Mouse (Mus musculus): ENCODE measurements around the gene Rpgr. TPM values are rescaled to one million over a fixed set of nuclear protein-coding genes. Genes with fewer than 3 reads are reported as not detected.

Gene Rpgr
- 31.7 and 32.9 TPM in 2 replicates for polyA plus RNA-seq (2014; fragmentation: Nextera tagmentation; extraction: Ambion mirVana)

GRCm38 (mm10) chrX:10216410-10216949 lies at the start of gene Rpgr:
TSS of gene Rpgr (minus strand) at chrX:10216920.
- WGBS: 17% methylated on average over 44 of the region's 47 CpGs
- H3K4me1 ChIP-seq (replicated peaks; ENCODE audit: control insufficient read depth, insufficient read depth, low read length): peaks cover 5% of the 10 kb centered on the region; the same call in 1 of the 2 replicates
- H3K9me3 ChIP-seq (ENCODE audit: control insufficient read depth, low read length): no peaks in the 10 kb centered on the region
- H3K4me3 ChIP-seq (replicated peaks; ENCODE audit: low read length): peak within 1 kb of the TSS; percentile 56
- 0 out of 2 replicates have a peak, but pooled peaks cover 3% of the 10 kb centered on the region for H3K36me3 ChIP-seq (replicated peaks; ENCODE audit: control insufficient read depth, insufficient read depth)
- peak within 1 kb of the TSS; percentile 90 for H3K27ac ChIP-seq
- peak within 1 kb of the TSS; percentile 60 for H3K4me2 ChIP-seq (replicated peaks)
- ATAC-seq (ENCODE audit: low FRiP score) (peak; percentile 99), DNase-seq (ENCODE audit: low spot score) (peak; percentile 89)
- H3K9ac ChIP-seq: peak within 1 kb of the TSS; percentile 68
- H3K27me3 ChIP-seq (ENCODE audit: control insufficient read depth, insufficient read depth, low read length): no peaks in the 10 kb centered on the region

DNA sequence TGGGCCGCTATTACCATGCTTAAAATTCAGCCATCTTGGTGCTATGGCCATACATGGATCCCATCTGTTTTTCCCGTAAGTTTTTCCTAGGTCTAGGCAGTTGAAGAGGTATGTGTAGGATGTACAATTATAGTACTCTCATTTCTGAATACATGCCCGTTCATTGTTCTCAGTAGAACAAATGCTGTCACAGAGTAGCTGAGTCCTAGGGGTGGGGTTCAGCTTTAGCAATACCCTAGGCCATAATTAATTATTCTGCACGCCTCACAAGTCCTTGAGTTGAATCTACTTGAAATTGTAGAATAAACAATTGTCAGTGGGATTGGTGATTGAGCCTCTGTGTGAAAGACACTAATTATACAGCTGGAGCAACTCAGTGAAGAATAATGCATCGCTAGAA lies 41.5 kb upstream of the Rpgr start:
- no peak for ATAC-seq (ENCODE audit: low FRiP score)
- WGBS: 72% methylated on average over 5 of the region's 5 CpGs
- no peak overlapping the region for H3K4me2 ChIP-seq (replicated peaks)
- no peaks in the 10 kb centered on the region for H3K27me3 ChIP-seq (ENCODE audit: control insufficient read depth, insufficient read depth, low read length)
- H3K27ac ChIP-seq: no peak overlapping the region
- no peaks in the 10 kb centered on the region for H3K4me1 ChIP-seq (replicated peaks; ENCODE audit: control insufficient read depth, insufficient read depth, low read length)
- no peaks in the 10 kb centered on the region for H3K9me3 ChIP-seq (ENCODE audit: control insufficient read depth, low read length)
- H3K4me3 ChIP-seq (replicated peaks; ENCODE audit: low read length): no peak overlapping the region
- H3K9ac ChIP-seq: no peak overlapping the region
- DNase-seq (ENCODE audit: low spot score): no peak
- H3K36me3 ChIP-seq (replicated peaks; ENCODE audit: control insufficient read depth, insufficient read depth): no peaks in the 10 kb centered on the region

GRCm38 (mm10) chrX:10257774-10258173 lies 41.1 kb upstream of the Rpgr start:
- Histone ChIP-seq H3K4me1 (replicated peaks; ENCODE audit: control insufficient read depth, insufficient read depth, low read length) (no peaks in the 10 kb centered on the region), H3K27ac (no peak overlapping the region)
- WGBS: 83% methylated on average over 1 of the region's 1 CpGs

DNA sequence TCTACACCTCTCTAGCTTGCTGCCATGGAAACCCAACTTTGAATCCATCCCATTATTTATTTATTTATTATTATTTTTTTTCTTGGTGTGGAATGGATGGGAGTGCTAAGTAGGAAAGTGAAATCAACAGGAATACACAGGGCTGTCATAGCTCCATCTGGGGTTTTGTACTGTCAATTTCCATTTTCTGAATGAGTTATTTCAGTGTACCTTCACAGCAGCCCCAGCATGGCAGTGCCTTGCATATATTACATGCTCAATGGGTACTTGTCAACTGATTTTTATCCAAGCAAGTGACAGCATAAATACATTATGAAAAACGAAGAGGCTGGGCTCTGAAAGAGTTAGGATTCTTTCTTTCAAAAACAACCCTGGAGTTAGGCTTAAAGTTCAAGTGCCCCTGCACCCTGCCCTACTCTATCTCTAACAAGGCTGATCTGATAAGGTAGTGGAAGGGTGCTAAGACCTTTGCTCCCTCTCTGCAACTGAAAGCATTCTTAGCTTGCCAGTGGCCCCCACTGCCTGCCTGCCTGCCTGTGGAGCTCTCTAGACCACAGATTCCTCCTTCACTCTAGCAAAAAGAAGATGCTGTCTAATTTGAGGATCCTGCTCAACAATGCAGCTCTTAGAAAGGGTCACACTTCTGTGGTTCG lies 35.3 kb upstream of the Rpgr start, which contains the start of gene Otc:
Gene Otc, plus strand, starts transcription at position 454 of the 653 bp plus-strand sequence.
- WGBS: 50% methylated on average over 2 of the region's 2 CpGs
- Histone ChIP-seq H3K27me3 (ENCODE audit: control insufficient read depth, insufficient read depth, low read length) (no peaks in the 10 kb centered on the region), H3K9ac (no peak within 1 kb of the TSS), H3K4me2 (replicated peaks) (no peak within 1 kb of the TSS), H3K27ac (no peak within 1 kb of the TSS), H3K36me3 (replicated peaks; ENCODE audit: control insufficient read depth, insufficient read depth) (no peaks in the 10 kb centered on the region), H3K9me3 (ENCODE audit: control insufficient read depth, low read length) (no peaks in the 10 kb centered on the region), H3K4me3 (replicated peaks; ENCODE audit: low read length) (no peak within 1 kb of the TSS), H3K4me1 (replicated peaks; ENCODE audit: control insufficient read depth, insufficient read depth, low read length) (no peaks in the 10 kb centered on the region)
- DNase-seq (ENCODE audit: low spot score) (no peak), ATAC-seq (ENCODE audit: low FRiP score) (no peak)

More at GRCm38 (mm10) chrX:10257774-10258173, 41.1 kb upstream of the Rpgr start:
- Histone ChIP-seq H3K36me3 (replicated peaks; ENCODE audit: control insufficient read depth, insufficient read depth) (no peaks in the 10 kb centered on the region), H3K27me3 (ENCODE audit: control insufficient read depth, insufficient read depth, low read length) (no peaks in the 10 kb centered on the region), H3K4me3 (replicated peaks; ENCODE audit: low read length) (no peak overlapping the region), H3K9ac (no peak overlapping the region), H3K9me3 (ENCODE audit: control insufficient read depth, low read length) (no peaks in the 10 kb centered on the region), H3K4me2 (replicated peaks) (no peak overlapping the region)
- ATAC-seq (ENCODE audit: low FRiP score): no peak
- no peak for DNase-seq (ENCODE audit: low spot score)

GRCm38 (mm10) chrX:10251357-10251756 lies 34.6 kb upstream of the Rpgr start:
- Histone ChIP-seq H3K4me3 (replicated peaks; ENCODE audit: low read length) (no peak overlapping the region), H3K4me2 (replicated peaks) (no peak overlapping the region), H3K9ac (no peak overlapping the region), H3K27ac (no peak overlapping the region), H3K4me1 (replicated peaks; ENCODE audit: control insufficient read depth, insufficient read depth, low read length) (no peaks in the 10 kb centered on the region), H3K27me3 (ENCODE audit: control insufficient read depth, insufficient read depth, low read length) (no peaks in the 10 kb centered on the region), H3K36me3 (replicated peaks; ENCODE audit: control insufficient read depth, insufficient read depth) (no peaks in the 10 kb centered on the region), H3K9me3 (ENCODE audit: control insufficient read depth, low read length) (no peaks in the 10 kb centered on the region)
- DNase-seq (ENCODE audit: low spot score): no peak
- no peak for ATAC-seq (ENCODE audit: low FRiP score)

DNA sequence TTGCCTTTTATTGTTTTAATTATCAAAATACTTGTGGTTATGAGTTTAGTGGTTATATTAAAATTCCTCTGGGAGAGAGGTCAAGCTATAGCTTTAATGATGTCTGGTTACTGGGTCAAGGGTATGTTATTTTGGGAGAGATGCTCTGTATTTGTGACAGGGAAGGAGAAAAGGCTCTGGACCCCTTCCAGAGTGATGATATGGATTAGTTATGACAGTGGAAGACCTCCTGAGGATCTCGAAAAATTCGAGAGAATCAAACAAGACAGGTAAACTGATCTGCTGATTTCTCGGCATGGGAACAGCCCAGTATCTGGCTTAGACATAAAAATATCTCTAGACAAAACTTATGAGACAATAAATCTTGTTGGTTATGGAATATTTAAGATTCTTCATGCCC lies 27.2 kb upstream of the Rpgr start:
- no peaks in the 10 kb centered on the region for H3K36me3 ChIP-seq (replicated peaks; ENCODE audit: control insufficient read depth, insufficient read depth)
- DNase-seq (ENCODE audit: low spot score) (no peak), ATAC-seq (ENCODE audit: low FRiP score) (no peak)
- H3K27ac ChIP-seq: no peak overlapping the region
- no peak overlapping the region for H3K9ac ChIP-seq
- H3K4me2 ChIP-seq (replicated peaks): no peak overlapping the region
- 78% methylated on average over 3 of the region's 3 CpGs for WGBS
- no peaks in the 10 kb centered on the region for H3K9me3 ChIP-seq (ENCODE audit: control insufficient read depth, low read length)
- H3K4me3 ChIP-seq (replicated peaks; ENCODE audit: low read length): no peak overlapping the region
- H3K27me3 ChIP-seq (ENCODE audit: control insufficient read depth, insufficient read depth, low read length): no peaks in the 10 kb centered on the region
- H3K4me1 ChIP-seq (replicated peaks; ENCODE audit: control insufficient read depth, insufficient read depth, low read length): no peaks in the 10 kb centered on the region

GRCm38 (mm10) chrX:10239515-10239914 lies 22.8 kb upstream of the Rpgr start:
- Histone ChIP-seq H3K36me3 (replicated peaks; ENCODE audit: control insufficient read depth, insufficient read depth) (no peaks in the 10 kb centered on the region), H3K9ac (no peak overlapping the region), H3K27ac (no peak overlapping the region), H3K27me3 (ENCODE audit: control insufficient read depth, insufficient read depth, low read length) (no peaks in the 10 kb centered on the region), H3K4me2 (replicated peaks) (no peak overlapping the region), H3K4me1 (replicated peaks; ENCODE audit: control insufficient read depth, insufficient read depth, low read length) (no peaks in the 10 kb centered on the region), H3K4me3 (replicated peaks; ENCODE audit: low read length) (no peak overlapping the region), H3K9me3 (ENCODE audit: control insufficient read depth, low read length) (no peaks in the 10 kb centered on the region)
- 50% methylated on average over 4 of the region's 4 CpGs for WGBS
- no peak for ATAC-seq (ENCODE audit: low FRiP score)
- DNase-seq (ENCODE audit: low spot score): no peak

DNA sequence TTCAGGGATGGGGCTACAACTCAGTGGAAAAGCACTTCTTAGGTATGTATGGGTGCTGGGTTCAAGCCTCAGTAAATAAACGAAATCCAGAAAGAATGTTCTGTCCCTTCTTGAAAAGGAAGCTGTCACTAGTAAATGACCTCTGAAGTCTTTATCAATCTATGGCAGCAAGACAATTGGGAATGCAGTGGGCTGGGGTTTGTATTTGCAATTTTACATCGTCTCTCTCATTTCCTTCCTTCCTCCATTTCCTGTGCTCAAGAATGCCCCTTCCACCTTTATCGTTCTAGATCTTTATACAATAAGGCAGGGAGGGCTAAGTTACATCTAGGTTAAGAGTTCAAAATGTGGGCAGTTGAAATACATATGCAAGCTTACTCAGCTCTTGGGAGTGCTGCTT lies 17.9 kb upstream of the Rpgr start:
- ATAC-seq (ENCODE audit: low FRiP score): no peak
- Histone ChIP-seq H3K36me3 (replicated peaks; ENCODE audit: control insufficient read depth, insufficient read depth) (no peaks in the 10 kb centered on the region), H3K4me1 (replicated peaks; ENCODE audit: control insufficient read depth, insufficient read depth, low read length) (no peaks in the 10 kb centered on the region), H3K9me3 (ENCODE audit: control insufficient read depth, low read length) (no peaks in the 10 kb centered on the region), H3K27me3 (ENCODE audit: control insufficient read depth, insufficient read depth, low read length) (no peaks in the 10 kb centered on the region), H3K4me2 (replicated peaks) (no peak overlapping the region), H3K27ac (no peak overlapping the region), H3K4me3 (replicated peaks; ENCODE audit: low read length) (no peak overlapping the region), H3K9ac (no peak overlapping the region)
- no peak for DNase-seq (ENCODE audit: low spot score)
- 79% methylated on average over 3 of the region's 3 CpGs for WGBS

DNA sequence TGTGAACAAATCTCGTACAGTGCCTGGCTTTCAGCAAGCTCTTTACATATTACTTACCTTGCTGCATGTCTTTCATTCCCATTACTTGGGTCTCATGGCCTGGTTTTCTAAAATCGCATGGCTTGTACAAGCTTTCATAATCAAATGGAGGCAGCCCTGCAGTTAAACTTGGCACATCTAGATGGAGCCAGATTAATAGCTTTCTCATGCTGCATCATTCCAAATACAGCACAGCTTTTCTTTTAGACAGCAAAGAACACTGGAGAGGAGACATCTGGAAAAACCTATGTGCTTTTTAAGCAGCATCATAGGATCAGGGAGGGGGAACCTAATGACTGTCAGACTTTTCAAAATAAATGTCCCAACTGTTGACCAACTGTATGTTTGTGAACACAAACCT lies 16.3 kb upstream of the Rpgr start:
- ATAC-seq (ENCODE audit: low FRiP score): no peak
- Histone ChIP-seq H3K4me2 (replicated peaks) (no peak overlapping the region), H3K4me3 (replicated peaks; ENCODE audit: low read length) (no peak overlapping the region), H3K27me3 (ENCODE audit: control insufficient read depth, insufficient read depth, low read length) (no peaks in the 10 kb centered on the region), H3K36me3 (replicated peaks; ENCODE audit: control insufficient read depth, insufficient read depth) (no peaks in the 10 kb centered on the region), H3K4me1 (replicated peaks; ENCODE audit: control insufficient read depth, insufficient read depth, low read length) (no peaks in the 10 kb centered on the region), H3K9me3 (ENCODE audit: control insufficient read depth, low read length) (no peaks in the 10 kb centered on the region), H3K27ac (no peak overlapping the region), H3K9ac (no peak overlapping the region)
- WGBS: 83% methylated on average over 2 of the region's 2 CpGs
- DNase-seq (ENCODE audit: low spot score): peak; percentile 44
